Mouse (Mus musculus): ENCODE data around the gene Mtch1.

DNA sequence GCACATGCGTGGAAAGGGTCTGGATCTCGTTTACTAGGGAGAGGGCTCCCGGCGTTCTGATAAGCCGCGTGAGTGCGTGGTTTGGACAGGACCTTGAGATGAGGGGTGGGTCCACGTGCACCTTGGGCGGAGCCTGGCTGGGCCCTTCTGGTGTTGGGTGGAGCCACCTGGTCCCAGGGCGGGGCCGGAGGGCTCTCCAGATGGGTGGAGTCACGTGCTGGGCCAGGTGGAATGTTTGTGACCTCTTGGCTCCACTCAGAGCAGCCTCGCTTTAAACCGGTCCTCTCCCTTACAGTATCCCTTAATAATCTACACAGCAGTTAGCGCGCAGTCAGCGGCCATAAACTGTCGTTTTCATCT lies 25.2 kb downstream of the Mtch1 start:
- TF ChIP-seq POLR2A (IDR thresholded peaks at IDR 0.05; ENCODE audit: insufficient read depth, low read length) (no peak), EP300 (IDR thresholded peaks at IDR 0.05; ENCODE audit: insufficient read depth, low read depth, low read length) (peak; percentile 86), CTCF (IDR thresholded peaks at IDR 0.05; ENCODE audit: low read depth, low read length) (no peak)
